Mouse (Mus musculus) G1E (cell line): ENCODE data around the gene Fgfr2. TPM values are rescaled to one million over a fixed set of nuclear protein-coding genes. Genes with fewer than 3 reads are reported as not detected.
"Not testable (repeated sequence)": the region's sequence is repeated elsewhere in the genome, so short reads cannot be mapped to it uniquely, and the experiment has no call there.

Experiments
- ATAC-seq: 2 replicates; pipeline ENCODE4 v1.8.0; 2016; ENCODE audit warnings: mild to moderate bottlenecking; ENCODE audit not compliant: insufficient number of reproducible peaks, poor library complexity, low FRiP score, severe bottlenecking; ENCODE audit errors: extremely low read depth
- DNase-seq: peaks from one replicate; pipeline ENCODE4 v3.0.0; 2012; ENCODE audit warnings: low spot score
- H3K27me3 ChIP-seq: 2 replicates; pipeline ENCODE4 v1.6.1; 2012; ENCODE audit warnings: mild to moderate bottlenecking, low read length, inconsistent platforms; ENCODE audit not compliant: insufficient read depth
- H3K36me3 ChIP-seq: replicated peaks from 2 replicates; pipeline ENCODE3; 2012; ENCODE audit warnings: mild to moderate bottlenecking, inconsistent platforms
- H3K4me1 ChIP-seq: 2 replicates; pipeline ENCODE4 v1.6.1; 2012; ENCODE audit warnings: low read depth, low read length, inconsistent platforms, mixed read lengths; ENCODE audit not compliant: insufficient read depth
- H3K4me3 ChIP-seq: 2 replicates; pipeline ENCODE4 v1.5.1; 2012; ENCODE audit warnings: low read depth, mild to moderate bottlenecking, inconsistent platforms, low read length, moderate library complexity, mixed read lengths
- H3K9me3 ChIP-seq: replicated peaks from 2 replicates; pipeline ENCODE4 v1.6.1; 2012; ENCODE audit warnings: inconsistent platforms
- CTCF ChIP-seq: IDR thresholded peaks from 2 replicates; pipeline ENCODE4 v1.5.1; 2012; ENCODE audit warnings: low read depth, low read length, inconsistent platforms, mixed read lengths
- GATA1 ChIP-seq: IDR thresholded peaks from 2 replicates; pipeline ENCODE4 v1.6.1; 2012; ENCODE audit warnings: borderline replicate concordance, low read length, inconsistent platforms, mixed read lengths
- GATA2 ChIP-seq: IDR thresholded peaks from 2 replicates; pipeline ENCODE4 v1.6.1; 2012; ENCODE audit warnings: low read depth, low read length, inconsistent platforms, borderline replicate concordance
- POLR2AphosphoS5 ChIP-seq: IDR thresholded peaks from 2 replicates; pipeline ENCODE4 v1.6.1; 2012; ENCODE audit warnings: low read depth, low read length, inconsistent platforms; ENCODE audit not compliant: insufficient replicate concordance
- TAL1 ChIP-seq: conservative IDR thresholded peaks from 2 replicates; pipeline ENCODE4 v1.6.1; 2012; ENCODE audit warnings: low read depth, low read length, inconsistent platforms, mixed read lengths
- polyA plus RNA-seq: library from polyadenylated mRNA; stranded (reverse); fragments of >175 nt; gene quantifications from 2 replicates; pipeline ENCODE4 v1.2.3, GENCODE M21; 2012
- total RNA-seq, 2 experiments: library from RNA; stranded (forward) in 1 of 2; stranded (reverse) in 1 of 2; fragments of 200-1000 nt in 1 of 2; fragments of >200 nt in 1 of 2; fragmentation: Nextera tagmentation in 1 of 2; gene quantifications; 2 replicates each; pipeline ENCODE4 v1.2.3; 2014 to 2017

Fgfr2 gene
- total and polyA plus RNA-seq, 3 experiments, result 0.22 TPM; not detected in 2

DNA sequence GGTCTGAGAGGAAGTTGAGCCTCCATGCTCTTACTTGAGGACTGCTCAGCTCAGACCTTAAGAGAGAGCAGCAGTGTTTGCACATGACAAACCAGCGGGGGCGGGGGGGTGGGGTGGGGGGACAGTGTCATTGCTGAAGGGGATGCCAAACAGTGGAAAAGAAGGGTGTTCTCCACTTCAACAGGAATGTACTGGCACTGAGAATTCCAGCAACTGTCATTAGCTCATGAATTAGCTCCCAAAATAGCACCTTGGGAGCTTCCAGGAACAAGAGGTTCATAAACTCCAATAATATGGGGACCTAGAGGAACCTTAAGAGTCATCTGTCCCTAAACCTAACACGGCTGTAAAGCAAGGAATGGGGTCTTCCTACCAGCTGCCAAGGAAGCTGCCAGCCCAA is 680.0 kb downstream of the Fgfr2 start:
- ATAC-seq, result no peak
- DNase-seq, result no peak
- Histone ChIP-seq H3K4me3 (no peak overlapping the region), H3K36me3 (no peaks in the 10 kb centered on the region), H3K27me3 (no peaks in the 10 kb centered on the region), H3K9me3 (peaks cover 35% of the 10 kb centered on the region), H3K4me1 (no peaks in the 10 kb centered on the region)
- no peak for TF ChIP-seq CTCF
- TF ChIP-seq POLR2AphosphoS5, result no peak
- TF ChIP-seq GATA2, result no peak
- no peak for TF ChIP-seq TAL1
- no peak for TF ChIP-seq GATA1

DNA sequence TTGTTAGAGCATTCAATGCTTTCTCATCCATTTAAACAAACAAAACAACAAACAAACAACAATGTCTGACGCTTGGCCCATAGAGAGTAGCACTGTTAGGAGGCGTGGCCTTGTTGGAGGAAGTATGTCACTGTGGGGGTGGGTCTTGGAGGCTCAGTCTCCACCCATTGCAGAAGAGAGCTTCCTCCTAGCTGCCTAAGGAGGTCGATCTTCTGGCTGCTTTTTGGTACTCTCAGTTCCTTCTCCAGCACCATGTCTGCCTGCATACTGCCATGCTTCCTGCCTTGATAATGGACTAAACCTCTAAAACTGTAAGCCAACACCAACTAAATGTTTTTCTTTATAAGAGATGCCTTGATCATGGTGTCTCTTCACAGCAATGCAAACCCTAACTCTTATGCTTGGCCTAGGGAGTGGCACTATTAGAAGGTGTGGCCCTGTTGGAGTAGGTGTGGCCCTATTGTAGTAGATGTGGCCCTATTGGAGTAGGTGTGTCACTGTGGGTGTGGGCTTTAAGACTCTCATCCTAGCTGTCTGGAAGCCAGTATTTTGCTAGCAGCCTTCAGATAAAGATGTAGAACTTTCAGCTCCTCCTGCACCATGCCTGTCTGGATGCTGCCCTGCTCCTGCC is 680.9 kb downstream of the Fgfr2 start:
- not testable (repeated sequence) for H3K4me1 ChIP-seq, H3K27me3 ChIP-seq, H3K36me3 ChIP-seq, H3K4me3 ChIP-seq, DNase-seq, ATAC-seq
- peaks cover 38% of the 10 kb centered on the region for H3K9me3 ChIP-seq

DNA sequence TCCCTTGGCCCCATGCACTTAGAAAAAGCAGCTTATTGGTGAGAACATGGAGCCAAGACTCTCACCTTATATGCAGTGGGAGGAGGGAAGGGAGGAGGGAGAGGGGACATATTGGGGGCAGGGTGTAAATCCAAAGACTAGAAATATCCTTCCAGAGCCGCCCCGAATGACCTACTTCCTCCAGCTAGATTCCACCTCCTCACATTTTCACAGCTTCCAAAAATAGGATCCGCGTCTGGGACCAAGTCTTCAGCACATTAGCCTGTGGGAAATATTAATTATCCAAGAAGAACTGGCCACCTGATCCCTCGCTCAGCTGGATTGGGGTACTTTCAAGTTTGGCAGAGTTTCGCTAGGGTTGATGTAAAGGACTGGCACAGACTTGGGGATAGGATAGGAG is 683.2 kb downstream of the Fgfr2 start:
- H3K9me3 ChIP-seq, result peaks cover 48% of the 10 kb centered on the region
- TF ChIP-seq POLR2AphosphoS5 (no peak), GATA1 (no peak), GATA2 (no peak), CTCF (no peak), TAL1 (no peak)
- no peak overlapping the region for H3K4me3 ChIP-seq
- H3K27me3 ChIP-seq, result no peaks in the 10 kb centered on the region
- no peak for ATAC-seq
- no peaks in the 10 kb centered on the region for H3K36me3 ChIP-seq
- H3K4me1 ChIP-seq, result no peaks in the 10 kb centered on the region
- DNase-seq, result no peak

- Histone ChIP-seq H3K4me1 (no peaks in the 10 kb centered on the region), H3K27me3 (no peaks in the 10 kb centered on the region), H3K36me3 (no peaks in the 10 kb centered on the region), H3K4me3 (no peak overlapping the region), H3K9me3 (peaks cover 56% of the 10 kb centered on the region)
- ATAC-seq (no peak), DNase-seq (no peak)
- TF ChIP-seq TAL1, result no peak
- no peak for TF ChIP-seq CTCF
- no peak for TF ChIP-seq POLR2AphosphoS5
- no peak for TF ChIP-seq GATA2
- TF ChIP-seq GATA1, result no peak
These were observed 685.1 kb downstream of the Fgfr2 start for GRCm38 (mm10) chr7:132438060-132438459.

DNA sequence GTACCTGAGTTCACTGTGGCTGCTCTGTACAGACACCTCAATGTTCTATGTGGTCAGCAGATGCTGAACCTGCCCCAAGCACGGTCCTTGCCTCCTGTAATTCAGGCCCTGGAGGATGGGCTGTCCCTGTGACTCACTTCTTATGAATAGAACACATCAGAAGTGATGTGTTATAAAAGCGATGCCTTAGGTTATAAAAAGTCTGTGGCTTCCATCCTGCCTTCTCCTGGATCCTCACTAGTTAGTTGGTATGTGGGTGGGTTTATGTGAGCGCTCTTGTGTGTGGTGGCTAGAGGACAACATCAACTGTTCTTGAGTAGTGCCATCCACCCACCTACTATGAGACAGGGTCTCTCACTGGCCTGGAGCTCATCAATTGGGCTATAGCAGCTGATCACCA is 685.7 kb downstream of the Fgfr2 start:
- no peak for ATAC-seq
- TF ChIP-seq GATA2 (no peak), POLR2AphosphoS5 (no peak), TAL1 (no peak), CTCF (no peak)
- H3K27me3 ChIP-seq, result no peaks in the 10 kb centered on the region

GRCm38 (mm10) chr7:132435486-132436055 is 687.6 kb downstream of the Fgfr2 start:
- Histone ChIP-seq H3K4me3 (no peak overlapping the region), H3K36me3 (no peaks in the 10 kb centered on the region), H3K27me3 (no peaks in the 10 kb centered on the region), H3K9me3 (peaks cover 54% of the 10 kb centered on the region), H3K4me1 (no peaks in the 10 kb centered on the region)
- DNase-seq, result no peak
- TF ChIP-seq POLR2AphosphoS5, result no peak
- no peak for TF ChIP-seq TAL1
- TF ChIP-seq CTCF, result no peak
- no peak for TF ChIP-seq GATA1
- TF ChIP-seq GATA2, result no peak
- ATAC-seq, result no peak

More for the DNA sequence above, 685.7 kb downstream of the Fgfr2 start:
- no peak for DNase-seq
- no peaks in the 10 kb centered on the region for H3K4me1 ChIP-seq
- no peak overlapping the region for H3K4me3 ChIP-seq
- no peaks in the 10 kb centered on the region for H3K36me3 ChIP-seq
- peaks cover 57% of the 10 kb centered on the region for H3K9me3 ChIP-seq

GRCm38 (mm10) chr7:132429324-132429723 is 693.8 kb downstream of the Fgfr2 start:
- TF ChIP-seq POLR2AphosphoS5 (no peak), GATA1 (no peak), GATA2 (no peak), CTCF (no peak), TAL1 (no peak)
- Histone ChIP-seq H3K4me1 (no peaks in the 10 kb centered on the region), H3K9me3 (peaks cover 36% of the 10 kb centered on the region), H3K4me3 (no peak overlapping the region), H3K36me3 (no peaks in the 10 kb centered on the region), H3K27me3 (no peaks in the 10 kb centered on the region)
- DNase-seq (no peak), ATAC-seq (no peak)
